Mouse (Mus musculus): ENCODE measurements around the gene Scml4.

DNA sequence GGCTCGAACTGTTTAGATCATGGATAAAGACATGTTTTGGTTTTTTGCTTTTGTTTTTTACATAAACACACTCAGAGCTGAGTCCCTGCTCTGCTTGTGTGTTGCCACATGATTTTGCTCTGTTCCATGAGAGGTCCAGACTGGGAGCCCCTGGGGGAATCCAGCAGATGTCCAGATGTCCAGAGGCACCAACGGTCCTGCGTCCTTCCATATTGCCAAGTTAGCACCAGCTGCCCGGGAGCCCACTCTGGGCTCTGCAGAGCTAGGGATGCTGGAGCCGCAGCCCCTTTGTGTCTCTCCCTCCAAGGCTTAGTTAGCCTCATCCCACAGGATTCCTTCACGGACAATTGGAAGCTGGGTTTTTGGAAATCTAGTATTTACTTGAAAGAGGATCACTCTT is 101.6 kb downstream of the Scml4 start:
- TF ChIP-seq RAD21 (IDR thresholded peaks at IDR 0.05; ENCODE audit: low read depth, low read length): no peak
- no peak for TF ChIP-seq CTCF (IDR thresholded peaks at IDR 0.05 in 2 of 3, conservative IDR thresholded peaks at IDR 0.05 in 1 of 3; ENCODE audit: control insufficient read depth in 1 of 3, insufficient read depth in 1 of 3, low read depth in 2 of 3, low read length in 3 of 3, poor library complexity in 1 of 3, severe bottlenecking in 1 of 3)
- TF ChIP-seq POLR2A (IDR thresholded peaks at IDR 0.05; ENCODE audit: control insufficient read depth in 1 of 2, insufficient read depth in 1 of 2, low read depth in 1 of 2, low read length in 2 of 2, poor library complexity in 1 of 2): no peak
- TF ChIP-seq TBP (IDR thresholded peaks at IDR 0.05; ENCODE audit: low read depth, low read length): no peak
- no peak for TF ChIP-seq MAX (IDR thresholded peaks at IDR 0.05; ENCODE audit: low read length)
- TF ChIP-seq UBTF (IDR thresholded peaks at IDR 0.05; ENCODE audit: borderline replicate concordance, insufficient read depth, low read depth, low read length): no peak
- no peak for TF ChIP-seq ZMIZ1 (IDR thresholded peaks at IDR 0.05; ENCODE audit: low read depth, low read length)
- TF ChIP-seq ZC3H11A (IDR thresholded peaks at IDR 0.05; ENCODE audit: low read depth, low read length): no peak
- no peak for TF ChIP-seq POLR2AphosphoS5 (IDR thresholded peaks at IDR 0.05; ENCODE audit: borderline replicate concordance, low read depth, low read length)
- no peak for TF ChIP-seq EP300 (IDR thresholded peaks at IDR 0.05; ENCODE audit: low read depth in 1 of 2, low read length in 2 of 2)
- no peak for TF ChIP-seq CHD1 (IDR thresholded peaks at IDR 0.05; ENCODE audit: low read depth, low read length)
- no peak for TF ChIP-seq MAZ (IDR thresholded peaks at IDR 0.05; ENCODE audit: low read depth, low read length)
- TF ChIP-seq RCOR1 (IDR thresholded peaks at IDR 0.05; ENCODE audit: low read depth, low read length): no peak
- TF ChIP-seq ETS1 (IDR thresholded peaks at IDR 0.05; ENCODE audit: low read depth, low read length): no peak

All from MEL (cell line).